Mouse (Mus musculus): ENCODE results near the gene Gm2056. TPM values are rescaled to one million over a fixed set of nuclear protein-coding genes. Genes with fewer than 3 reads are reported as not detected.
"Not testable (repeated sequence)": the region's sequence is repeated elsewhere in the genome, so short reads cannot be mapped to it uniquely, and the experiment has no call there.

The Gm2056 gene
- not detected in 2 replicates for polyA plus RNA-seq (2015; fragmentation: Nextera tagmentation; extraction: Ambion mirVana)

DNA sequence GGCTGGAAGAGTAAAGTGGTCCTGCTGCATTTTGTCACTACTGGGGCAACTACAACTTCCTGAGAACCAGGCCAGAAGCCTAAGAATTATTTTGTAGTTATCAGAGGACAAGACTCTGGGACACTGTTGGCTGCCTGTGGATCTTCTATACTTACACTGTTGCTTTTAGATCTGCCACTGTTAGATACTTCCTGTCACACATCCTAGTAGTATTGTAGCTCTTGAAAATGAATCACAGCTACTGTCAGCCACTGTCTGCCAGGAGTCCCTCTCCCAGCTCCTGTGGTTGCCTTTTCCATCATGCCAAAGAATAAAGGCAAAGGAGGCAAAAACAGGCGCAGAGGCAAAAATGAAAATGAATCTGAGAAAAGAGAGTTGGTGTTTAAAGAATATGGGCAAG, at the start of gene Gm2056:
Gene Gm2056 (plus strand): TSS at position 301 of the 400 bp plus-strand sequence.
- H3K9me3 ChIP-seq (ENCODE audit: control insufficient read depth, low read length); H3K27ac ChIP-seq (ENCODE audit: low read length); H3K4me1 ChIP-seq (replicated peaks; ENCODE audit: control insufficient read depth, insufficient read depth, low read length); H3K4me2 ChIP-seq (ENCODE audit: low read depth, low read length); H3K27me3 ChIP-seq (ENCODE audit: control insufficient read depth, insufficient read depth, low read depth, low read length); ATAC-seq (ENCODE audit: low read depth); H3K9ac ChIP-seq (ENCODE audit: low read length); H3K4me3 ChIP-seq (ENCODE audit: low read length); H3K36me3 ChIP-seq (ENCODE audit: control insufficient read depth, insufficient read depth, low read length): not testable (repeated sequence)
- WGBS, result 64% methylated on average over 1 of the region's 1 CpGs

GRCm38 (mm10) chr12:87984000-87984399, 42.8 kb upstream of the Gm2056 start:
- not testable (repeated sequence) for ATAC-seq (ENCODE audit: low read depth); H3K9me3 ChIP-seq (ENCODE audit: control insufficient read depth, low read length); H3K4me2 ChIP-seq (ENCODE audit: low read depth, low read length); H3K27ac ChIP-seq (ENCODE audit: low read length); H3K4me1 ChIP-seq (replicated peaks; ENCODE audit: control insufficient read depth, insufficient read depth, low read length); H3K27me3 ChIP-seq (ENCODE audit: control insufficient read depth, insufficient read depth, low read depth, low read length); H3K36me3 ChIP-seq (ENCODE audit: control insufficient read depth, insufficient read depth, low read length); H3K4me3 ChIP-seq (ENCODE audit: low read length); H3K9ac ChIP-seq (ENCODE audit: low read length)

DNA sequence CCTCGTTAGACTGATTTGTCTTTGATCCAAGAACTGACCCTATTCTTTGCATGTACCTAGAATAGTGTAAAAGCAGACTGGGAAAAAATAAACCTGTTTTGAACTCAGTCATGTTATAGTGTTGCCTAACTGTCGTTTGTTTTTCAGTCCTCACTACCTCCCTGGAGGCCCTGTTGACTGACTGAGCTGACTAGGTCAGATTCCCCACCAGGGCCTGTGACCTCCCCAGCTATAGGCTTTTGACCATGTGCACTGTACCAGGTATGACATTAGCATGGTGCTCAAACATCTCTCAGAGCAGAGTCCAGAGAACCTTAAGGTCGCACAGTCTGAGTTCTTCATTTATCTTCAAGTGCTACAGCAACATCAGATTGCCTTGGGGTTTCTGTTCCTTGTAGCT, 22.7 kb upstream of the Gm2056 start:
- not testable (repeated sequence) for H3K36me3 ChIP-seq (ENCODE audit: control insufficient read depth, insufficient read depth, low read length); H3K27ac ChIP-seq (ENCODE audit: low read length); H3K27me3 ChIP-seq (ENCODE audit: control insufficient read depth, insufficient read depth, low read depth, low read length); ATAC-seq (ENCODE audit: low read depth); H3K4me3 ChIP-seq (ENCODE audit: low read length); H3K4me2 ChIP-seq (ENCODE audit: low read depth, low read length); H3K9ac ChIP-seq (ENCODE audit: low read length); H3K4me1 ChIP-seq (replicated peaks; ENCODE audit: control insufficient read depth, insufficient read depth, low read length); H3K9me3 ChIP-seq (ENCODE audit: control insufficient read depth, low read length)
- 52% methylated on average over 3 of the region's 3 CpGs for WGBS

GRCm38 (mm10) chr12:88011548-88011947, 15.3 kb upstream of the Gm2056 start, which contains the start of gene Gm2075:
Gene Gm2075 (plus strand): TSS chr12:88011848.
- H3K27ac ChIP-seq (ENCODE audit: low read length); H3K27me3 ChIP-seq (ENCODE audit: control insufficient read depth, insufficient read depth, low read depth, low read length); H3K4me1 ChIP-seq (replicated peaks; ENCODE audit: control insufficient read depth, insufficient read depth, low read length); H3K4me3 ChIP-seq (ENCODE audit: low read length); H3K36me3 ChIP-seq (ENCODE audit: control insufficient read depth, insufficient read depth, low read length); H3K9me3 ChIP-seq (ENCODE audit: control insufficient read depth, low read length); H3K9ac ChIP-seq (ENCODE audit: low read length); H3K4me2 ChIP-seq (ENCODE audit: low read depth, low read length); ATAC-seq (ENCODE audit: low read depth): not testable (repeated sequence)
- no CpG with 5 or more reads among the region's 1 CpGs for WGBS

GRCm38 (mm10) chr12:88018671-88019070, 8.1 kb upstream of the Gm2056 start, which contains the start of gene Gm6803:
Gene Gm6803 (minus strand): TSS chr12:88018771.
- H3K9ac ChIP-seq (ENCODE audit: low read length); H3K4me3 ChIP-seq (ENCODE audit: low read length); ATAC-seq (ENCODE audit: low read depth); H3K4me1 ChIP-seq (replicated peaks; ENCODE audit: control insufficient read depth, insufficient read depth, low read length); H3K27me3 ChIP-seq (ENCODE audit: control insufficient read depth, insufficient read depth, low read depth, low read length); H3K4me2 ChIP-seq (ENCODE audit: low read depth, low read length); H3K9me3 ChIP-seq (ENCODE audit: control insufficient read depth, low read length); H3K27ac ChIP-seq (ENCODE audit: low read length); H3K36me3 ChIP-seq (ENCODE audit: control insufficient read depth, insufficient read depth, low read length): not testable (repeated sequence)
- 76% methylated on average over 2 of the region's 2 CpGs for WGBS

DNA sequence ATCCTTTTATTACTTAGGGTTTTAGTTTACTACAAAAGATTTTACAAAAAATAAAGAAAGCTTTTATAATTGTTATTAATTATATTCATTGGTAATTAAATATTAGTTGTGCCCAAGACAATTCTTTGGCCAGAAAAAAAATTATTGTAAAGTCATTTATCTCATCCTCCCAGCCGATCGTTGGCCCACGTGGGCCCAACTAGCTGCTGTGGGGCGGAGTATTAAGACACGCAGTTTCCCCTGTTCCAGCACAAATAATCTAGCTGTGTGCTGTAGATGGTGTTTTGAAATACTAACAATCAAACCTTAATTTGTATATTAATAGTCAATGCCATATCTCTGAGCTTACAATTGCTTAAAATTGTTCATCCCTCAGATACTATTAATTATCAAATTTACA, 5.4 kb downstream of the Gm2056 start:
- not testable (repeated sequence) for H3K9me3 ChIP-seq (ENCODE audit: control insufficient read depth, low read length); H3K9ac ChIP-seq (ENCODE audit: low read length); H3K4me1 ChIP-seq (replicated peaks; ENCODE audit: control insufficient read depth, insufficient read depth, low read length); H3K4me3 ChIP-seq (ENCODE audit: low read length); H3K36me3 ChIP-seq (ENCODE audit: control insufficient read depth, insufficient read depth, low read length); H3K27me3 ChIP-seq (ENCODE audit: control insufficient read depth, insufficient read depth, low read depth, low read length); ATAC-seq (ENCODE audit: low read depth); H3K4me2 ChIP-seq (ENCODE audit: low read depth, low read length); H3K27ac ChIP-seq (ENCODE audit: low read length)
- 91% methylated on average over 5 of the region's 5 CpGs for WGBS

GRCm38 (mm10) chr12:88039062-88039461, 12.3 kb downstream of the Gm2056 start:
- H3K4me1 ChIP-seq (replicated peaks; ENCODE audit: control insufficient read depth, insufficient read depth, low read length); H3K9me3 ChIP-seq (ENCODE audit: control insufficient read depth, low read length); H3K36me3 ChIP-seq (ENCODE audit: control insufficient read depth, insufficient read depth, low read length); H3K9ac ChIP-seq (ENCODE audit: low read length); H3K27me3 ChIP-seq (ENCODE audit: control insufficient read depth, insufficient read depth, low read depth, low read length); ATAC-seq (ENCODE audit: low read depth); H3K27ac ChIP-seq (ENCODE audit: low read length); H3K4me3 ChIP-seq (ENCODE audit: low read length); H3K4me2 ChIP-seq (ENCODE audit: low read depth, low read length): not testable (repeated sequence)

DNA sequence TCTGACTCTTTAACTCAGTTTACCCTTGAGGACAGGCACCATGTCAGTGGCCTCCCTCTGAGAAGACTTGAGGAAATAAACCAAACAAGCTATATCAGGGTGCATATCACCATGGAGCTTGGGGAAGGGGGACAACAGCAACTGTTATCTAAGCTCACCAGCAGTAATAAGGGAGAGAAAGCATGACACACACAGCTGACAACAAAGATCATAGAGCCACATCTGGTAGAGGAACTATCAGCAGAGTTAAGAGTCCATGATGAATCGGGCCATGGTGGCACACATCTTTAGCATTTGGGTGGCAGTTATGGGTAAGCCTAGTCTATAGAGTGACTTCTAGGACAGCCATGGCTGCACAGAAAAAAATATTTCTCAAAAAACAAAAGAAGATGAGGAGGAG, 12.9 kb downstream of the Gm2056 start:
- WGBS, result 84% methylated on average over 1 of the region's 1 CpGs
- not testable (repeated sequence) for ATAC-seq (ENCODE audit: low read depth); H3K4me2 ChIP-seq (ENCODE audit: low read depth, low read length); H3K27ac ChIP-seq (ENCODE audit: low read length); H3K36me3 ChIP-seq (ENCODE audit: control insufficient read depth, insufficient read depth, low read length); H3K4me3 ChIP-seq (ENCODE audit: low read length); H3K9ac ChIP-seq (ENCODE audit: low read length); H3K9me3 ChIP-seq (ENCODE audit: control insufficient read depth, low read length); H3K4me1 ChIP-seq (replicated peaks; ENCODE audit: control insufficient read depth, insufficient read depth, low read length); H3K27me3 ChIP-seq (ENCODE audit: control insufficient read depth, insufficient read depth, low read depth, low read length)

DNA sequence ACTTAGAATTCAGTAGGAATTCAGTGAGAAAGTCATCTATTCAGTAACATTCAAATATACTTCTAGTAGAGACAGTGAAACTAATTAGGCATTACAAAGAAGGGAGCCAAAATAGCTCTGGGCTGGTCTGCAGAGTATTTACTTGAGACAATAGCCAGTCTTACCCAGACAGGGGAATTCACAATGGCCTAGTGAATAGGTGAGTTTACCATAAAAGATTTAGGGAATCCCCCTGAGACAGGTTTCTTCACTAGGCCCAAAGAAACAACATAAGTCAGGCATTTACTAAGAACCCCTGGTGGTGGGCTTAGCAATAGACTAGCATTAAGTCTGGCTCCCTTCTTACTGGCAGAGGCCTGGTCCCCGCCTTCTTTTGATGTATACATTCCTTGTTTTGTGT, 18.4 kb downstream of the Gm2056 start:
- not testable (repeated sequence) for H3K27me3 ChIP-seq (ENCODE audit: control insufficient read depth, insufficient read depth, low read depth, low read length); H3K9me3 ChIP-seq (ENCODE audit: control insufficient read depth, low read length); H3K4me3 ChIP-seq (ENCODE audit: low read length); H3K4me1 ChIP-seq (replicated peaks; ENCODE audit: control insufficient read depth, insufficient read depth, low read length); ATAC-seq (ENCODE audit: low read depth); H3K36me3 ChIP-seq (ENCODE audit: control insufficient read depth, insufficient read depth, low read length); H3K4me2 ChIP-seq (ENCODE audit: low read depth, low read length); H3K9ac ChIP-seq (ENCODE audit: low read length); H3K27ac ChIP-seq (ENCODE audit: low read length)
- 58% methylated on average over 1 of the region's 1 CpGs for WGBS
